Mouse (Mus musculus) spleen, adult 2 months (tissue): ENCODE data around the gene Rora. TPM values are rescaled to one million over a fixed set of nuclear protein-coding genes. Genes with fewer than 3 reads are reported as not detected.

Experiments
- DNase-seq, 2 experiments: peaks; one replicate each; pipeline versions ENCODE4 v3.0.0 to v3.0.0-alpha.2; 2012 to 2021; ENCODE audit warnings: low spot score in 2 of 2, low read depth in 1 of 2
- H3K27ac ChIP-seq: fragments of 200-500 bp; 2 replicates; pipeline ENCODE4 v1.5.1; 2012; ENCODE audit warnings: low read length, inconsistent platforms; ENCODE audit not compliant: insufficient read depth
- H3K27me3 ChIP-seq: fragments of 200-500 bp; 2 replicates; pipeline ENCODE4 v1.6.1; 2012; ENCODE audit warnings: mild to moderate bottlenecking, moderate library complexity, low read length, inconsistent platforms; ENCODE audit not compliant: control insufficient read depth, insufficient read depth
- H3K36me3 ChIP-seq: fragments of 200-500 bp; 2 replicates; pipeline ENCODE4 v1.6.1; 2012; ENCODE audit warnings: mild to moderate bottlenecking, low read length, inconsistent platforms; ENCODE audit not compliant: control insufficient read depth, insufficient read depth
- H3K4me1 ChIP-seq: fragments of 200-500 bp; 2 replicates; pipeline ENCODE4 v1.6.1; 2011; ENCODE audit warnings: inconsistent platforms; ENCODE audit not compliant: control insufficient read depth, insufficient read depth, insufficient read length
- H3K4me3 ChIP-seq: fragments of 200-500 bp; 2 replicates; pipeline ENCODE4 v1.5.1; 2011; ENCODE audit warnings: mild to moderate bottlenecking, inconsistent platforms; ENCODE audit not compliant: insufficient read depth, insufficient read length; ENCODE audit errors: extremely low read depth
- CTCF ChIP-seq: fragments of 200-500 bp; IDR thresholded peaks from 2 replicates; pipeline ENCODE4 v1.5.1; 2011; ENCODE audit warnings: mild to moderate bottlenecking, inconsistent platforms; ENCODE audit not compliant: insufficient read depth, insufficient read length, insufficient replicate concordance; ENCODE audit errors: extremely low read depth
- POLR2A ChIP-seq: fragments of 200-500 bp; IDR thresholded peaks from 2 replicates; pipeline ENCODE4 v1.6.1; 2011; ENCODE audit warnings: low read depth, low read length, inconsistent platforms
- WGBS: fragments of 180-500 bp; shearing (Covaris S2); methylation state at CpG from one replicate; pipeline ENCODE4 v1.1.7; 2018; 5-methylcytosine and 5-hydroxymethylcytosine counted together
- polyA plus RNA-seq: library from polyadenylated mRNA; depleted of rRNA; stranded (reverse); fragments of >200 nt; gene quantifications from 2 replicates; pipeline ENCODE4 v1.2.3, GENCODE M21; 2012

Rora gene
- polyA plus RNA-seq, 1 experiment = 1.7 TPM

DNA sequence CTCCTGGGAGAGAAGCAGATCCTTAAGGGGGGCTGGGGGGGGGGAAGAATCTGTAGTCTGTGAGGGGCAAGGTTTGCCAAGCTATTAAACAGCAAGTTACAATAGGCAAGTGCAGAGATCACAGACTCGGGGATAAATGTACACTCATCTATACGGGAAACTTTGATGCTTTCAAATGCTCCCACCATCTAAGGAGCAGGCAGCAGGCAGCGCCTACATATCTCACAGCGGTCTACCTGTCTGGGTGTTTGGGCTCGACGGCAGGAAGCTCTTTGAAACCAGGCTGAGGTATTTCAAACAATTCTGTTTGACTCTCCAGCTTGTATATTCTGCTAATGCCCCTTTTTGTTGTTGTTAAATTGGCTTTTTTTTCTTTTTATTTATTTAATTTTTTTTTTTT lies 457.1 kb downstream of the Rora start:
- no peak for DNase-seq
- WGBS = 72% methylated on average over 6 of the region's 6 CpGs
- H3K27ac ChIP-seq = no peak overlapping the region

DNA sequence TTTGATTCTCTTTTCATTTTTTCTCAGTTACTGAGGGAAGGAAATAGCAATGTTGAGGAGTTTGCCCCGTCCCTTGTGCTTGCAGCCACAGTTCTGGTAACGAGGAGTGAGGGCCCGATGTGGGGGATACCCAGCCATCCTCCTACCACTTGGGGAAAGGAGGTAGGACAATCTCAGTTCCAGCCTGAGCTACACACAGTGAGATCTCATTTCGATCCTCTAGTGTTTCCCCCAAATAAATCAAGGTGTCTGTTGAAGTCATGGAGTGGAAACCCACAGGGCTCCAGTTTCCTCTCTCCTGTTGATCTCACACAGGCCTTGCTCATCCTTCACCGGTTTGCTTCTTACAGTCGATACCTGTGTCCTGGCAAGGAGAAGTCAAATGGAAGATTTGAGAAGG lies 458.0 kb downstream of the Rora start:
- TF ChIP-seq CTCF = no peak
- TF ChIP-seq POLR2A = no peak
- Histone ChIP-seq H3K27ac (no peak overlapping the region), H3K4me3 (no peak overlapping the region), H3K4me1 (no peaks in the 10 kb centered on the region), H3K36me3 (no peaks in the 10 kb centered on the region), H3K27me3 (no peaks in the 10 kb centered on the region)
- WGBS = 63% methylated on average over 6 of the region's 6 CpGs
- no peak for DNase-seq

More for the DNA sequence above, 457.1 kb downstream of the Rora start:
- Histone ChIP-seq H3K4me3 (no peak overlapping the region), H3K27me3 (no peaks in the 10 kb centered on the region), H3K4me1 (no peaks in the 10 kb centered on the region), H3K36me3 (no peaks in the 10 kb centered on the region)
- no peak for TF ChIP-seq POLR2A
- no peak for TF ChIP-seq CTCF

DNA sequence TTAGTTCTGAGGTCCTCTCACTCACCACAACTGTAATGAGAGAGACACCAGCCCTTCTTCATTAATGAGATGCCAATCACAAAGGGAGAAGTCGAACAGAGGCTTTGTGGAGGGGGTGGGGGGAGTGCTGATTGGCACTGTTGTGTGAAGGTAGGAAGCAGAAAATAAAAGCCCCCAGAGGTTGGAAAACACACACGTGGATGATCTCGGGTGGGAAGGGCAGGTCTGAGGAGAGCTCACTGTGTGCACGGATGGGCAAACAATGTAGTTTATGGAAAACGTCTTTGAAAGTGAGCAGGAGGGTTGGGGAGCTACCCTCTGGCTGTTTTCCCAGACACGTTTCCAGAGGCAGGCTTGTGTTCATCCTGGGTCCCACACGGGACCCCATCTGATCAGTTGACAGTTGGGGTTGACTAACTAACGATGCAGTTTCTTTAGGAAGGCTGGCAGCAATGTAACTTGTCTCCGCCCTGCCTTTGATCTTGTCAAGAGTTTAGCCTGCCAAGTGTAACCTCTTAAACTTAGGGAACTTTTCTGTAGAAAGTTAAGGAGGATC lies 460.9 kb downstream of the Rora start:
- Histone ChIP-seq H3K27ac (no peak overlapping the region), H3K27me3 (no peaks in the 10 kb centered on the region), H3K4me1 (no peaks in the 10 kb centered on the region), H3K36me3 (no peaks in the 10 kb centered on the region), H3K4me3 (no peak overlapping the region)
- DNase-seq = no peak
- no peak for TF ChIP-seq POLR2A
- TF ChIP-seq CTCF = no peak
- WGBS = 68% methylated on average over 9 of the region's 9 CpGs

DNA sequence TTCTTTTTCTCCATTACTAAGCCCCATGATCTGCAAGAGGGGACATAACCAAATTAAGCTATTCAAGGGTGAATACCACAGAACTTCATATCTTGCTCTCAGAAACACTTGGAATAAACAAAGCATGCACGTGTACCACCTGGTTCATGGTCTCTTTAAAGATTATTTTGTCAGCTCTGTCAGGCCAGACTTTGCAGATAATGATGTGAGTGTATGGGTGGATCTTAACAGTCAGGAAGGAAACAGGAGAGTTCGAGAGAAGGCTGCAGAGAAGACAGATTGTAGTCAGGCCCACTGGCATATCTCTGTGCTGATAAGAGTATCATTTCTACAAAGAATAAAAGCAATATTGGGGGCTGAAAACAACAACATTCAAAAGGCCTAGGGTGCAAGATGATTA lies 463.2 kb downstream of the Rora start:
- 24% methylated on average over 2 of the region's 2 CpGs for WGBS

DNA sequence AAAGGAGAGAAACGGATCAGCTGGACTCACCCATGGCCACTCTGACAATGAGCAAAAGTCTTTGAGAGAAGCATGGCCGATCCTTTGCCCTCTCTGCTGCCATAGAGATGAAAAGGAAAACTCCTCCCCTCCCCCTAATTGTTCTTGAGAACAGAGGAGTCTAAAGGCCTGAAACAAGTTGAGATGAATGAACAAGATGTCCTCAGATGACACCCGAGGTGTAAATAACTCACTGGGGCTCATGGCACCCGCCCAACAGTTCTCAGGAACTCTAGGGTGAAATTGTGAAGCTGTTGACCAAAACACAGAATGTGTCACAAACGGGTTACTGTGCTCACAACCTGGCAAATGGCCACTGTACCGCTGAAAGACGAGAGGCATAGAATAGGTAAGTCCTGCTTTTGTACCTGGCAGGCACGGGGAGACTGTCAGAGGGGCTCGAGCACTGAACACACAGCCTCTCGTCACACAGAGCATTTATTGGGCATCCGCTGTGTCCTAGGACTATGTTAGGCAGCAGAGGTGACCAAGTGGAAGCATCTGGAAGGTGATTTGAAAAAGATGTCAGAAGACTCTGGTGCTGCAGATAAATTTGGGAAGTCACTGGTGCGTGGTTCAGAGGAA lies 467.6 kb downstream of the Rora start:
- 76% methylated on average over 12 of the region's 12 CpGs for WGBS
- Histone ChIP-seq H3K4me1 (peaks cover 3% of the 10 kb centered on the region; the same call in 1 of the 2 replicates), H3K27ac (no peak overlapping the region), H3K4me3 (no peak overlapping the region), H3K27me3 (no peaks in the 10 kb centered on the region), H3K36me3 (no peaks in the 10 kb centered on the region)
- DNase-seq = no peak
- no peak for TF ChIP-seq CTCF
- TF ChIP-seq POLR2A = no peak

More for the DNA sequence above, 463.2 kb downstream of the Rora start:
- no peaks in the 10 kb centered on the region for H3K4me1 ChIP-seq
- no peak overlapping the region for H3K4me3 ChIP-seq
- no peaks in the 10 kb centered on the region for H3K36me3 ChIP-seq
- TF ChIP-seq CTCF (no peak), POLR2A (no peak)
- no peak overlapping the region for H3K27ac ChIP-seq
- DNase-seq = no peak
- H3K27me3 ChIP-seq = no peaks in the 10 kb centered on the region

DNA sequence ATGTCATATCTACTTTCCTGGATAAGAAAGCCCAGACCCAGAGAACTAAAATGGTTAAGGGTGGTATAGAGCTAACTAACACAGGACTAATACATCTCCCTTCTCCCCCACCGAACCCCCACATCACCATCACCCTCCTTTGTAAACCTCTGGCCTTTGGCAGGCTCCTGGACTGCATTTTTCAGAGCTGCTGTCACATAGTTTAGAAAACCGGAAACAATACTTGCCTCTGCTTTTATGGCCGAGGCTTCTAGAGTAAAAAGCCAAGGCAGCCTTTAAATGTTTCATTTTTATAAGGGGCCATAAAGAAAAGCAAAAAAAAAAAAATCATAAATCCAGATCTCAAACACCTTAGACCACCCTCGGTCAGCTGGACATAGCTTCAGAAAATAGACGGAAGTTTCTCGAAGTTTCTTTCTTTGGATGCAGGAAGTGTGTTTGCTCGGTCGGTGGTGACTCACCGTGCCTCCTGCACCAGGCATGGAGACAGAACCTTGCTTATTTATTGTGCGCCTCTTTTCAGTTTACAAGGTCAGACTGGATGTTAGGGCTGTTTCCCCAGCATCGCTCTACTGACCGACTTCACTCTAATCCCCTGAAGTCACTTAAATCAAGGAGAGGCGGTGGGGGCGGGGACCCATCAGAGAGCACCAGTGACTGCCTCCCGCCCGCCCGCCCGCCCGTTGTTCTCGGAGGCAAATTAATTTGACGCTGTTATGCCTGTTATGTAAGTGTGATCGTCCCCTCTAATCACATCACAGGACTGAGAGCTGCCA lies 471.6 kb downstream of the Rora start:
- under 1% methylated on average over 22 of the region's 22 CpGs for WGBS
- peak in 1 of 2 experiments; percentile 14 for DNase-seq
- peaks cover 3% of the 10 kb centered on the region; the same call in 1 of the 2 replicates for H3K4me1 ChIP-seq
- peak overlapping the region; percentile 58; the same call in 1 of the 2 replicates for H3K4me3 ChIP-seq
- no peak for TF ChIP-seq POLR2A
- no peak for TF ChIP-seq CTCF
- H3K27ac ChIP-seq = peak overlapping the region; percentile 81
- H3K27me3 ChIP-seq = no peaks in the 10 kb centered on the region
- no peaks in the 10 kb centered on the region for H3K36me3 ChIP-seq
